Mouse (Mus musculus) hindbrain, postnatal 0 days (tissue): ENCODE measurements around the gene Dhcr24. TPM values are rescaled to one million over a fixed set of nuclear protein-coding genes. Genes with fewer than 3 reads are reported as not detected.
A peak's percentile ranks its signal among the peaks of the same experiment; 100 is the strongest.

Source experiments
- ATAC-seq: fragments of 200-750 bp; cut with Nextera tagmentation; 2 replicates; pipeline ENCODE4 v1.8.0; 2017; ENCODE audit warnings: mild to moderate bottlenecking, moderate TSS enrichment, moderate library complexity
- DNase-seq: peaks from one replicate; pipeline ENCODE4 v3.0.0-alpha.2; 2015; ENCODE audit warnings: low spot score
- H3K27ac ChIP-seq: fragments of 300-500 bp; sonication (generic); 2 replicates; pipeline ENCODE4 v1.5.1; 2014; ENCODE audit warnings: mild to moderate bottlenecking
- H3K27me3 ChIP-seq: fragments of 300-500 bp; sonication (generic); 2 replicates; pipeline ENCODE4 v1.6.1; 2014; ENCODE audit warnings: low read length, mixed read lengths; ENCODE audit not compliant: insufficient read depth
- H3K36me3 ChIP-seq: fragments of 300-500 bp; sonication (generic); 2 replicates; pipeline ENCODE4 v1.6.1; 2014; ENCODE audit warnings: low read length, mixed read lengths; ENCODE audit not compliant: insufficient read depth
- H3K4me1 ChIP-seq: fragments of 300-500 bp; sonication (generic); 2 replicates; pipeline ENCODE4 v1.6.1; 2014; ENCODE audit warnings: antibody characterized with exemption, low read length, mixed read lengths; ENCODE audit not compliant: insufficient read depth
- H3K4me2 ChIP-seq: fragments of 300-500 bp; sonication (generic); 2 replicates; pipeline ENCODE4 v1.6.1; 2014; ENCODE audit warnings: low read depth, mild to moderate bottlenecking, low read length, moderate library complexity, mixed read lengths
- H3K4me3 ChIP-seq: fragments of 300-500 bp; sonication (generic); 2 replicates; pipeline ENCODE4 v1.5.1; 2014; ENCODE audit warnings: low read length
- H3K9ac ChIP-seq: fragments of 300-500 bp; sonication (generic); replicated peaks from 2 replicates; pipeline ENCODE4 v1.6.1; 2014; ENCODE audit warnings: mild to moderate bottlenecking, low read length, moderate library complexity, mixed read lengths
- H3K9me3 ChIP-seq: fragments of 300-500 bp; sonication (generic); 2 replicates; pipeline ENCODE4 v1.6.1; 2016; ENCODE audit warnings: low read length, mixed read lengths
- CTCF ChIP-seq: IDR thresholded peaks from 2 replicates; pipeline ENCODE4 v1.5.1; 2016; ENCODE audit warnings: antibody characterized with exemption, control low read depth, low read depth
- WGBS: fragments of 180-500 bp; shearing (Covaris S2); extraction: QIAGEN DNeasy Blood & Tissue Kit; methylation state at CpG from one replicate; pipeline ENCODE4 v1.1.7; 2014; 5-methylcytosine and 5-hydroxymethylcytosine counted together
- polyA plus RNA-seq: library from polyadenylated mRNA; unstranded; fragments of >200 nt; fragmentation: Nextera tagmentation; extraction: Ambion mirVana; gene quantifications from 2 replicates; pipeline ENCODE4 v1.2.1, GENCODE M21; 2015
- total RNA-seq: library from RNA; depleted of rRNA; stranded (reverse); fragments of >200 nt; gene quantifications from 2 replicates; pipeline ENCODE4 v1.2.3, GENCODE M21; 2014; rRNA removed

Dhcr24 gene
- total and polyA plus RNA-seq, 2 experiments from 2014 or later, result 8.7 to 127 TPM

DNA sequence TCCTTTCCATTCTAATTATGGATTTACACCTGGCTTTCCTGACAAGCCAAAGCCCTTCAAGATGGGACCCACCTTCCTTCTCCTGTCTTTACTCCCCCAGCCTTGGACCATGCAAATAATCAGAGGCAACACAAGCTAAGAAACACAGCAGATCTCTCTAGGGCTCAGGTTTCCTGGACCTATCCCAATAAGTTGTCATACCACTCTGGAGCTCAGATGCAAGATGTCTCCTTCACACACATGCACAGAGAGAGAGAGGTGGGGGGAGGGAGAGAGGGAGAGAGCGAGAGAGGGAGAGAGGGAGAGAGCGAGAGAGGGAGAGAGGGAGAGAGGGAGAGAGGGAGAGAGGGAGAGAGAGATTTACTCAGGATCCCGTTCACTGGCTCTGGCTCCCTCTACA lies 71.5 kb downstream of the Dhcr24 start:
- Histone ChIP-seq H3K27ac (0 out of 2 replicates have a peak overlapping the region, but pooled peaks have one; percentile 74), H3K4me1 (peaks cover 32% of the 10 kb centered on the region), H3K27me3 (no peaks in the 10 kb centered on the region), H3K9ac (no peak overlapping the region), H3K9me3 (no peaks in the 10 kb centered on the region), H3K4me2 (no peak overlapping the region), H3K4me3 (no peak overlapping the region), H3K36me3 (no peaks in the 10 kb centered on the region)
- no peak for TF ChIP-seq CTCF
- WGBS, result 28% methylated on average over 1 of the region's 3 CpGs
- no peak for DNase-seq
- ATAC-seq, result no peak

DNA sequence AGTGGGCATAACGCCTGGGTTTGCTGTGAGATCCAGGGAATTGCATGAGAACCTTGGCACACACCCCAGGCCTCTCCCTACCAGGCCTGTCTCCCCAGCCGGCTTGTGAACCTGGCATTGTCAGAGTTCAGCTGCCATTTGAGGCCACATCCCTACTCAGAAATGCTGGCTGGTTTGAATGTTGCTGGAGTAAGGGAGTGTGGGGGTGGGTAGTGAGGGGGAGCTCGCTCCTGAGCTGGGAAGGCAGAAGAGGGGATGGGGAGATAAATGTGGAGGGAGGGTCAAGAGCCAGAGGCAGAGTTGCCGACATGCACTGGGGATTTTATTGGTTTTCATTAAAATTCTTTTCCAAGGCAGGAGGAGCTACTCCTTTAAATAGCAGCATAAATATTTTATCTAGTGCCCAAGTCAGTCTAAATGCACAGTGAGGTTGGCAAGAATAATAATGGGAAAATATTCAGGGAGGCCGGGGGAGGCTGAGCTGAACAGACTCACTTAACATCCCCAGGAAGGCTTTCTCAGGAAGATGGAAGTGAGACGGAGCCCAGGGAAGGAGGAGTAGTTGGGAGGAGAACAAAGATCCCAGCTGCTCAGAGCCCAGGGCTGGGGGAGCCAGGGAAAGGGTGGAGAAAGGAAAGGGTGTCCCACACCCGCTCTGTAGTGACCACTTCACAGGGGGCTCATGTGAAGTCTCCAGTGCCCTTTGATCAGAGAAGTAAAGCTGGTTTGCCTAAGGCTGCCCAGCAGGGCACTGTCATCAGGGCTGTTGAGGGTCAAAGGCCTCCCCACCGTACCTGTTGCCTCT lies 72.6 kb downstream of the Dhcr24 start:
- 22% methylated on average over 8 of the region's 8 CpGs for WGBS
- TF ChIP-seq CTCF, result no peak
- DNase-seq (peak; percentile 36), ATAC-seq (peak; percentile 4; the same call in 1 of the 2 replicates)
- H3K4me2 ChIP-seq, result no peak overlapping the region
- no peaks in the 10 kb centered on the region for H3K27me3 ChIP-seq
- H3K4me1 ChIP-seq, result peaks cover 28% of the 10 kb centered on the region
- H3K9ac ChIP-seq, result no peak overlapping the region; the same call in 1 of the 2 replicates
- no peak overlapping the region for H3K4me3 ChIP-seq
- H3K9me3 ChIP-seq, result no peaks in the 10 kb centered on the region
- peak overlapping the region; percentile 74 for H3K27ac ChIP-seq
- no peaks in the 10 kb centered on the region for H3K36me3 ChIP-seq

DNA sequence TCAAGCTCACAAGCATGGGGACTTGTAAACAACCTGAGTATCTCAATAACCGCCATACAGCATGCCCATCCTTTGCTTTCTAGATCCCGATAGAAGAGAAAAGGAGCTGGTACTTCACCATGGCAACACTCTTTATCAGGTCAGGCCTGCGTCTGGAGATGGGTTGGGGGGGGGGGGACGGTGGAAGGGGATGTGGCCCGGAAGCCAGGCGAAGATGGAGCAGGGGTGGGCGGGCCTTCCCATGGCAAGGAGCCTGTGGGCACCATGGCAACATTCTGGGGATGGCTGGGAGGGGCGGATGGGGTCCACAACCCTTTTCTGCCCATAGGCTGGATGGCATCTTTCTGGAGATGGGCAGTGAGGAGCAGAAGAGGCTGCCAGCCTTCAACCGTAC lies 73.2 kb downstream of the Dhcr24 start:
- DNase-seq (peak; percentile 47), ATAC-seq (peak; percentile 50)
- WGBS, result 24% methylated on average over 9 of the region's 9 CpGs
- no peak overlapping the region for H3K4me3 ChIP-seq
- TF ChIP-seq CTCF, result no peak
- no peaks in the 10 kb centered on the region for H3K36me3 ChIP-seq
- no peak overlapping the region for H3K4me2 ChIP-seq
- no peak overlapping the region; the same call in 1 of the 2 replicates for H3K9ac ChIP-seq
- no peaks in the 10 kb centered on the region for H3K27me3 ChIP-seq
- H3K27ac ChIP-seq, result peak overlapping the region; percentile 74
- H3K4me1 ChIP-seq, result peaks cover 28% of the 10 kb centered on the region
- no peaks in the 10 kb centered on the region for H3K9me3 ChIP-seq

Other genes starting within 250 kb of the Dhcr24 start
- gene Usp24, start 244.8 kb upstream of the Dhcr24 start, total RNA-seq, result 28.8 and 39.2 TPM in 2 replicates
- gene Usp24, start 244.8 kb upstream of the Dhcr24 start, polyA plus RNA-seq, result 9.6 and 9.7 TPM in 2 replicates
- gene Pcsk9, start 96.7 kb upstream of the Dhcr24 start, total RNA-seq, result 38.8 and 48.7 TPM in 2 replicates
- 18.8 and 20.3 TPM in 2 replicates for gene Pcsk9, start 96.7 kb upstream of the Dhcr24 start, polyA plus RNA-seq
- gene Bsnd, start 68.8 kb upstream of the Dhcr24 start, total RNA-seq, result not detected in 2 replicates
- gene Bsnd, start 68.8 kb upstream of the Dhcr24 start, polyA plus RNA-seq, result not detected in 2 replicates
- gene Lexm, start 56.2 kb downstream of the Dhcr24 start, total RNA-seq, result 0.43 TPM in 1 of 2 replicates, not detected in the other
- not detected in 2 replicates for gene Lexm, start 56.2 kb downstream of the Dhcr24 start, polyA plus RNA-seq
- gene Ttc22, start 61.4 kb downstream of the Dhcr24 start, total RNA-seq, result 0.89 and 1.0 TPM in 2 replicates
- 1.8 and 2.3 TPM in 2 replicates for gene Ttc22, start 61.4 kb downstream of the Dhcr24 start, polyA plus RNA-seq
- 8.4 and 12.1 TPM in 2 replicates for gene Pars2, start 90.0 kb downstream of the Dhcr24 start, total RNA-seq
- gene Pars2, start 90.0 kb downstream of the Dhcr24 start, polyA plus RNA-seq, result 7.4 and 9.1 TPM in 2 replicates
- gene Ttc4, start 117.9 kb downstream of the Dhcr24 start, total RNA-seq, result 106 and 118 TPM in 2 replicates
- 83.0 and 84.0 TPM in 2 replicates for gene Ttc4, start 117.9 kb downstream of the Dhcr24 start, polyA plus RNA-seq
- 0.68 and 0.99 TPM in 2 replicates for gene Mroh7, start 169.9 kb downstream of the Dhcr24 start, total RNA-seq
- 0.59 and 0.98 TPM in 2 replicates for gene Mroh7, start 169.9 kb downstream of the Dhcr24 start, polyA plus RNA-seq
- gene Fam151a, start 172.9 kb downstream of the Dhcr24 start, total RNA-seq, result not detected in 2 replicates
- gene Fam151a, start 172.9 kb downstream of the Dhcr24 start, polyA plus RNA-seq, result not detected in 2 replicates
- 11.1 and 12.2 TPM in 2 replicates for gene Acot11, start 244.0 kb downstream of the Dhcr24 start, total RNA-seq
- 2.0 and 2.7 TPM in 2 replicates for gene Acot11, start 244.0 kb downstream of the Dhcr24 start, polyA plus RNA-seq